8 mouse cellular contexts compared by ENCODE assay signal in the genomic region with DNA sequence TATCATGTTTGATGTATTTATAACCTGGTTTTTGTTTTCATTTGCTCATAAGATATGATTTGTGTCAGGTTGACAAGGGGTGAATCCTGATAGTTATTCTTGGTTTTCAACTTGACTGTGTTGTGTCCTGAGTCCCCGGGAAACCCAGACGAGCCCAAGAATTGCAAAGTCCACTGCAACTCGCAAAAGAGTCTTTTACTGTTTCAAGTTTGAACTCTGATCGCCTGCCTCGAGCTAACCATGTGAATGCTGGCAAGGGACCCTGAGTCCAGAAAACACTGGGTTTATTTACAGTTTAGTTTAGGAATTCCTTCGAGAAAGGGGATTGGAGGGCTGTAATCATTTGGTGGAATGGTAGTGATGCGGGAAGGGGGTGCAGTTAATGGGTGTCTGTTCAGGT.
"Had no signal": no experiment of that assay in that cellular context is flagged by ENCODE, and none has a peak within 500 bp of the region (broad histone marks: within the 10 kb centered on the region; RNA-seq: fewer than 3 reads in every experiment).

No protein-coding gene starts in this region.

- DNase-seq: liver; lung, adult 18-20 months; lung, postnatal 10 days; lung, postnatal 36 days; retina, postnatal 1 day; right cerebral cortex, postnatal 25 days; thymus, adult 18-20 months; thymus, postnatal 4 days had no signal
